Mouse (Mus musculus): ENCODE results near the gene Traf2.

Traf2 gene

DNA sequence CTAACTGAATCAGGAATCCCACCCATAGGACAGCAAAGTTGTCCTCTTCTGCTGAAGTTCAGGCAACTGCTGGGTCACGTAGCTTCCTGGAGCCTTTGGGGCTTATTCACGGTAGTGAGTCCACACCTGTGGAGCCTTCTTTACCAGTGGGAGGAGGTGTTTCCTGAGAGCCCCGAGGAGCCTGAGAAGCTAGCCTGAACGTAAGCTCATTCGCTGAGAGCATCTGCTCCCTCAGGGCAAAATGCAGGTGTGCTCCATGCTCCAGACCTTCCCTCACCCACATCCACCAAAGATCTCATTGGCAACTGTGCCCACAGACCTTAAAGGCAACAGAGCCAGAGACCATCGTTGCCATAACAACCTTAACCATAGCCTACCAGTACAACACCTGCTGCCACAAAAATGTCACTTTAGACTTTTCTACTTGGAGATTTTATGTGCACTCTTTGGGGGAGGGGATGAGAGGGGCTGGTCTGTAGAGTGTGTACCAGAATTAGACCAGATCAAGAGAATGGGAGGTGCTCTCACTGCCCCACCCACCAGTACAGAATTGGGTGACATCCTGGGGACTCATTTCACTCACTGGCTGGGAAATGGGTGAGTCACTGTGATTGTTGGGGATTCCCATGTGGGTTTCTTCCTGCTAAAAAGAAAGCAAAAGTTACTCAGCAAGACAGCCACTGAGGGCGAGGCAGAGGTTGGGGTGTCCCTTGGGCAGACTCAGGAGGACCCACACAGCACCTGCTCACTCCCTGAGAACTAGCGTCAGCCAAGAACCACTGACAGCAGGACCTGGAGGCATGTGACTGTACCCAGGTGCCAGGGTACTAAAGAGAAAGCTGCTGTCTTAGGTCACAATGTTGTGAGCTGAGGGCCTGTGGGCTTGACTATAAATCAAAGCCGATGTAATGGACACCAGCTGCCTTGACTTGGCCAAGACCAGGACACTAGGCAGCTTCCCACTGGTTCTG lies 2.6 kb upstream of the Traf2 start:
- DNase-seq (ENCODE audit: low read depth, low spot score): peak; percentile 46

DNA sequence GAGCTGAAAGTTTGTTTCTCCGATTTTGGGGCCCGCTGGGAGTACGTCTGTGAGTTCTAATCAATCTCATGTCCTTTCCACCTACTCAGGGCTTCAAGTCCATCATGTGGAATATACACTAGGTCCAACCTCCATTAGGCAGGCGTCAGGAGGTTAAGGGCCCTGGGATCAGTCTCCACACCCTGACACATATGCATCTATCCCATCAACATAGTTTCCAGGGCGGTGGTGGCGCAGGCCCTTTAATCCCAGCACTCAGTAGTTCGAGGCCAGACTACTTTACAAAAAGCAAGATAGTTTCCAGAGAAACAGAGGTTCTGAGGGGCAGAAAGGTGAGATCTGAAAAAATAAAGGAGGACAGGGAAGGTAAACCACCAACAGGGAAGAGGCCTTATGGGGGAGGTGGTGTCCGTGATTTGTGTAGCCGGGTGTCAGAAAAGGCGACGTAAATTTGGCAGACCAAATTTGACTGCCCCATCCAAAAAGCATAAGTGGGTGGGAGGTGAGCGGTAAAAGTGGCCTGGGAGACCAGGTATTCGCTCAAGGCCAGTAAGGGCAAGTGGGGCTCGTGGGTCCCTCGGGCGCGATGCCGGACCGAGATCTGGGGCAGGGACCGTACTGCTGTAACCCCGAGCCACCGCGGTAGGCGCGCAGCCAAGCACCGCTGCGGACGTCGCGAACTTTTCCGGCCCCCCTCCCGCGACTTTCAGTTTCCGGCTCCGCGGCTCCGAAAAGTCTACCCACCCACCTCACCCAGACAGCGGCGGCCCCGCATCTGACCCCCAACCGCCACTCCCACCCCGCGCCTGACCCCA lies 537 bp downstream of the Traf2 start:
- no peak for DNase-seq (ENCODE audit: low read depth, low spot score)

DNA sequence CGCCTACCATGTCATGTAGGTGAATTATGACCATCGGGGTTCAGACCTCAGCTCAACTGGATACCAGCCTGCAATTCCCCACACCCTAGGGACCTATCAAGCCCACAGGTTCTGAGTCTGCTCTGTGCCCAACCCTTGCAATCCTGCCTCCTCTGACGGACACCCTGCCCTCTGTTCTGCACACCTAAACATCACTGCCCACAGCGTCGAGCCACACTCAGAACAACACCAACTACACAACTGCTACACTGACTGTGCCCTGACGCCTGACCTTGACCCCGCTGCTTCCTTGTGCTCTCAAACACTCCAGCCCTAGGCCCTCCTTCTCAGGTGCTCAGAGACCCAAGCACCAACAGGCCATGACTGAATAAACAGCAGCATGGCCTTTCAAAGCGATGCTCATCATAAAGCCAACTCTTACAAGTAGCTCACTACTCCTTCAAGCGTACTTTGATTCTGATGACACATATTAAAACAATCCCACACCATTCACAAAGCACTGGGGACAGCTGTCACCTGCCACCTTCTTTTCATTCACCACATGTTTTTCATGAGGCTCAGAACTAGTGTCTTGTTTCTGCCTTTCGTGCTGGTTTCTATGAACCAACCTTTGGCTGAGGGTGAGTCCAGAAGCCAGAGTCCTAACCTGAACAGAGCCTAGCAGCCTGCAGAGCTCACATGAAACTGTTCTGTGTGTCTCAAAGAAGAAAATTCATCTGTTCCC lies 4.9 kb downstream of the Traf2 start:
- DNase-seq (ENCODE audit: low read depth, low spot score): no peak

DNA sequence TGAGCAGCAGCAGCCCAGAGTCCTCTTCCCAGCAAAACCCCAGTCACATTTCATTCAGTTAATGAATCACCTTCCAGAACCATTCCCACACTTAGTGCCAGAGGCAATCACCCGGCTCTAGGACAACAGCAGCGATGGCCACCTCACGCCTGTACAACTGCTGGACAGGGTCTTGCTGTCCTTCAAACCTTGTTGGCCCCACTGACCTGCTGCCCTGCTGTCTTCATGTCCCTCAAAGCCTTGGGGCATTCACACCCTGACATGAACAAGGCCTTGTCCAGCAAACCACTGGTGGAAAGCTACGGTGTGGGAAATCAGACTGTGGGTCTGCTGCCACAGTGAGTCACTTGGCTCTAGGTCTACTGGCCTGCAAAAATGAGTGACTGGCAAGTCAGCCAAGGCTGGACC lies 6.2 kb downstream of the Traf2 start:
- DNase-seq (ENCODE audit: low read depth, low spot score): no peak

DNA sequence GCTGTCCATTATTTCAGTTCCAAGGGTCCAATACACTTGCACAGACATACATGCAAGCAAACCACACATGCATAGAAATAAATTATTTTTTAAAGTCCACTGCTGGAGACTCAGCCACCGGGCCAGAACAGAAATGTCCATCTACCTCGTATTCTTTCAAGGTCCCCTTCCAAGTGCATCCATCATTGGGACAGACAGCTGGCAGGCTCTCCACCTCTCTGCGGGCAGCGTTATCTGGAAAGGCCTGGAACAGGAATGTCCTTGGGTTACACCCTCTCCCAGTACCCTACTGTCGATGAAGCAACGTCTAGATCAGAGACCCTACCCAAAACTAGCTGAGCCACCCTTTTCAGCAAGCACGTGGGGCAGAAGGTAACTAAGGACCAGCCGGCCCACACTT lies 10.2 kb downstream of the Traf2 start:
- no peak for DNase-seq (ENCODE audit: low read depth, low spot score)

DNA sequence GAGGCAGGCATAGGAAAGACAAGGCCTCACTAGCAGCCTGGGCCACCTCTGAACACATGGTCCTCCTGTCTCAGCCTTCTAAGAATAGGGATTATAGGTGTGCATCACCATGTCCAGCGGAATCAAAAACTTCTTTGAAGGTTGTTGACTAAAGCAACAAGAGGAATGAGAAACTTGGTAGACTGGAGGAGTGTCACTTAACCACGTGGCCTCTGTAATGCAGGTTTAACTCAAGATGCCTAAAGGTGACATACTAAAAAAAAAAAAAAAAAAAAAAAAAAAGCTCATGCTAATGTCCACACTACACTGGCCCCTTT lies 11.9 kb downstream of the Traf2 start:
- DNase-seq (ENCODE audit: low read depth, low spot score): no peak

DNA sequence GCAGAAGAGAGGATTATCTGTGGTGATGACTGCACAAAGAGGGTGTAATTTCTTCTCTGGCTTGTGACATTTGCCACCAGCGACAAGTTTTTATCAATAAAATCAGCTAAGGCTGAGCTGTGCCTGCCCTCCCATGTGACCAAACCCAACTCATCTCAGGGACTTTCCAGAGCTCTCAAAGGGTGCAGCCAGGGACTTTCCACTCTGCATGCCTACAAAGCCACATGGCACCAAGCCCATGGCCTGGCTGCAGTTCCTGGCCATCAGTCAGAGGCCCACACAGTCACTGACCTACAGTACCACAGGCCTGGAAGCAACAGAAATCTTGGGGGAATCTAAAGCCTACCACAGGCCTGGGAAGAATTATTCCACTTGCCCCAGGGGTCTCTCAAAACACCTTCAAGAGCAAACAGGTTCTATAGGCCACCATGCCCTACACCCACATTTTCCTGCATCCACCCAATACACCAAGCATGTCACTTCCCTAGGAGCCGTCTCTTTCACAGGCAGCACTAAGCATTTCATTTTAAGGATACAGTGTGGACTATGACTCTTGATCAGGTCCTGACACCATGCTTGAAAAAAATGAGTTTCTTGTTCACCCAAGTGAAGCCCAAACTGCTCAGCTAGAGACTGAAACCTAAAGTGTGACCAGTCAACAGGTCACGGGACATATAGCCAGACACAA lies 12.4 kb downstream of the Traf2 start:
- DNase-seq (ENCODE audit: low read depth, low spot score): peak; percentile 92

DNA sequence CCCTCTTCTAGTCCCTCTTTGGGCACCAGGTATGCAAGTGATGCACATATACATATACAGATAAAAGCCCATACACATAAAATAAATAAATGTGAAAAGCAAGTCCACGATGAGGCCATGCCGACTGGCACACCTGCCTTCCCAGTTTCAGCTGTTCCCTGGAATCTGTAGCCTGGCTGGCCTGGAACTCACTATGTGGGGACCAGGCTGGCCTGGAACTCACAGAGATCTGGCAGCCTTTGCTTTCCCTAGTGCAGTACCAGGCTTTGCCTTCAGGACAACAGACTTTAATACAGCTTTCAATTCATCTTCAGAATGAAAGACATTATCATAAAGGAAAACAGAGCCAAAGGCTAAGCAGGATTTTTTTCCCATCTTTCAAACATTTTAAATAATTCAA lies 13.0 kb downstream of the Traf2 start:
- DNase-seq (ENCODE audit: low read depth, low spot score): no peak

DNA sequence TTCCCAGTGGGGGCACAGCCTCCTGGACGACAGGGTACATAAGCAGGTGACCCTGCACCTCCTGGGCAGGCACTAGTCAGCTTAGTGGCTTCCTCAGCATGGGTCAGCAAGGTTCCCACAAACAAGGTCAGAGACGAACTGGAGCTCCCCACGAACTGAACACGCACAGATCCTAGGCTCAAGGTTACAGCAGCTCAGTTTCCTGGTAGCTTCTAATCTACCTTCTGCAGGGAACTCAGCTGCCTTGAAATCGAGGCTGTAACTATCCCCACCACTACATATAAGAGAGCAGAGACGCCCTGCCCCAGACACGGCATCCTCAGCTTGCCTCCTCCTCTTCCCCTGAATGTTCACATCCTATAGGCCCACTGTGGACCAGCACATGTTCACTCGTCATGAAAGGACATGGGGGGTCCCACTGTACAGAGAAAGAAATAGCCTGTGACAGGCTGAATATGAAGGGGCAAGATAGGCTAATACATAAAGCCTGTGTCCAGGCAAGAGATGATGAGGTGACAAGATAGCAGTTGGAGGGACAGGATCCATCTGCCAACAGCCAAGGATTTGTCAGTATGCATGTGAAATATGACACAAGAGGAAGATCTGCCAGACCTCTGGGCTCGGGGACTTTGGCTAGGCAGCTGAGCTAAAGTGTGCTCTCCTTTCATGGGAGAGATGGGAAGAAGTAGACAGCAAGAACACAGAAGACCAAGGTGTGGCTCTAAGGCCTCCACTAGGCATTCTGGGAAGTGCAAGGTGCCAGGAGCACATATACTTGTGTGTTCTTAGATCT lies 20.0 kb downstream of the Traf2 start:
- no peak for DNase-seq (ENCODE audit: low read depth, low spot score)

DNA sequence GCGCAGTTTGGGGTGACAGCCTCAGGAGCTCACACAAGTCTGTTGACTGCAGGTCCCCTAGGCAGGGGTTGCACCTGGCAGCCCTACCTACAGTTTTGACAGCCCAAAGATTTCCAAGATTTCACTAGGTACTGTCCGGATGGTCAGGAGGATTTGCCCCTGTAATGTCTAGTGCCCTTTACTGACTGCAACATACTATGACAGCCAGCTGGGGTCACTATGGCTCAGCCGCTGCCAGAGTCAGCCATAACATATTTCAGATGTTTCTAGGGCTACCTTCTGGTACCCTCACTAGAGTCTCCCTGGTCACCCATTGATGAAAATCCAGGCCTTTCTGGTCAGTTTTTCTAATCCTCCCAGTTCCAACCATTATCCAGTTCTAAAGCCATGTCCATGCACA lies 36.8 kb downstream of the Traf2 start:
- no peak for DNase-seq (ENCODE audit: low read depth, low spot score)

DNA sequence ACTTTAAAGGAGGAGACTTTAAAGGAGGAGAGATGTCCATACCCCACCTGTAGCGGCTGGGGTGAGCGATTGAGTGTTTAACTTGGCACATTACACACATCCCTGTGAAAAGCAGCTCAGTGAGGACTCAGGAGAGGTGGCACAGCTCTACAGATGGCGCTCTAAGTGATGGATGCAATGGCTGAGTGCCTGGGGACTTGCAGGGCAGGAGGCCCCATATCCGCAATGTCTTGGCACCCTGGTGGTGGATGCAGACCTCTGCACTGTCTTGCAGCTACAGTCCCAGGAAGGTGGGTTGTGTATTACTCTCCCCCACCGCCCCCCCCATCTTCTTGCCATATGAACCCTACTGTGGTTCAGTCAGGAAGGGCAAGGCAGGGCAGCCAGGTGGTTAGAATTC lies 39.8 kb downstream of the Traf2 start:
- peak; percentile 47 for DNase-seq (ENCODE audit: low read depth, low spot score)

DNA sequence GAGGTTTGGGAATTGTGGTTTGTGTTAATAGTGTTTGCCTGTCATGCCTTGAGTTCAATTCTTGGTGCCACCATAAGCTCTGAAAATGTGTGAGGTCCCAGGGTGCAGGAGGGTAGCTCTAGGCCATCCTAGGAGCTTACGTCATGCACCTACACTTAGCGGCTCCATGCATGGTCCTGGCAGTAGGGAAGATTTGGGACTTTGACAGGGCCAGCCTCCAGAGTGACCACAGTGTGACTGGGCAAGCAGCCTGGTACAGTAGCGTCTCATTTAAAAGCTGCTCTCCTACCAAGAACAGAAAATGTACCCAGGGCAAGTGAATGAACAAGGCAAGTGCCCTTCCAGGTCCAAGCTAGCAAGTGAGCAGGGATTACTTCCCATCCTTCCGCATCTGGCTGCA lies 40.9 kb downstream of the Traf2 start:
- DNase-seq (ENCODE audit: low read depth, low spot score): no peak

DNA sequence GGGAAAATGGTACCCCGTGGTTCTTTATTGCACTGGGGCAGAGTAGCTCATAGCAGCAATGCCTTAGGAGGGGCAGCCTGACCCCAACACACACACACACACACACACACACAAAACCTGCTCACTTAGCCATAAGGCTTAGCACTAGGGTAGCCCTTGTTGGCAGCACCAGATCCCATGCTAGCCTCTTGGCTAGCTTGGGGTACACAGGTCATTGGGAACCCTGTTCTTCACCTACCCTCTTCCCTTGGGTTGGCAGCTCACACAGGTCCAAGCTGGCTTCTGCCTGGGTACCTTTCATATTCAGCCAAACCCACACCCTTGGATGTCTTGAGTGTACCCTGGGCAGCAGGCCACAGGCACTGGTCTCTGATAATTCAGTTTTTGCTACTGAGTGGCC lies 41.7 kb downstream of the Traf2 start:
- no peak for DNase-seq (ENCODE audit: low read depth, low spot score)

DNA sequence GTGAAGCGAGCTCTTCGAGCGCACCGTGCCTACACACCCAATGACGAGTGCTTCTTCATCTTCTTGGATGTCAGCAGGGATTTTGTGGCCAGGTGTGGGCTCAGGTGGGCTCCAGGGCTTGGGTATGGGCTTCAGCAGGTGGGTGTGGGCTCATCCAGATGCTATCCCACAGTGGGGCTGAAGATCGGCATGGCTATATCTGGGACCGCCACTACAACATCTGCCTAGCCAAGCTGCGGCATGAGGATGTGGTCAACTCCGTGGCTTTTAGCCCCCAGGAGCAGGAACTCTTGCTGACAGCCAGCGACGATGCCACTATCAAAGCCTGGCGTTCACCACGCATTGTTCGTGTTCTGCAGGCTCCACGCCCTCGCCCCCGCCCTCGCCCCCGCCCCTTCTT lies 42.2 kb downstream of the Traf2 start:
- no peak for DNase-seq (ENCODE audit: low read depth, low spot score)

DNA sequence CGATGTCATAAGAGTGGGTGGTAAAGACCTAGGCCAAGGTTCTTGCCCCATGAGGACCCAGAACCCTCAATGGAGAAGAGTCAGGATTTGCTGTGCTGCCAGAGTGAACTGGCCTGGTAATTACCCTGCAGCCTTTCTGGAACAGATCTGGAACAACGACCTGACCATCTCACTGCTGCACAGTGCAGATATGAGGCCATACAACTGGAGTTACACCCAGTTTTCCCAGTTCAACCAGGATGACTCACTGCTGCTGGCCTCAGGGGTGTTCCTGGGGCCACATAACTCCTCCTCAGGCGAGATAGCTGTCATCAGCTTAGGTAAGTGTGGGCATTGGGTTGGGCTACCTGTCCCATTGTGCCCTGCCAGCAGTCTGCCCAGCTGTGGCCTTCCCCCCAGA lies 44.0 kb downstream of the Traf2 start:
- no peak for DNase-seq (ENCODE audit: low read depth, low spot score)

DNA sequence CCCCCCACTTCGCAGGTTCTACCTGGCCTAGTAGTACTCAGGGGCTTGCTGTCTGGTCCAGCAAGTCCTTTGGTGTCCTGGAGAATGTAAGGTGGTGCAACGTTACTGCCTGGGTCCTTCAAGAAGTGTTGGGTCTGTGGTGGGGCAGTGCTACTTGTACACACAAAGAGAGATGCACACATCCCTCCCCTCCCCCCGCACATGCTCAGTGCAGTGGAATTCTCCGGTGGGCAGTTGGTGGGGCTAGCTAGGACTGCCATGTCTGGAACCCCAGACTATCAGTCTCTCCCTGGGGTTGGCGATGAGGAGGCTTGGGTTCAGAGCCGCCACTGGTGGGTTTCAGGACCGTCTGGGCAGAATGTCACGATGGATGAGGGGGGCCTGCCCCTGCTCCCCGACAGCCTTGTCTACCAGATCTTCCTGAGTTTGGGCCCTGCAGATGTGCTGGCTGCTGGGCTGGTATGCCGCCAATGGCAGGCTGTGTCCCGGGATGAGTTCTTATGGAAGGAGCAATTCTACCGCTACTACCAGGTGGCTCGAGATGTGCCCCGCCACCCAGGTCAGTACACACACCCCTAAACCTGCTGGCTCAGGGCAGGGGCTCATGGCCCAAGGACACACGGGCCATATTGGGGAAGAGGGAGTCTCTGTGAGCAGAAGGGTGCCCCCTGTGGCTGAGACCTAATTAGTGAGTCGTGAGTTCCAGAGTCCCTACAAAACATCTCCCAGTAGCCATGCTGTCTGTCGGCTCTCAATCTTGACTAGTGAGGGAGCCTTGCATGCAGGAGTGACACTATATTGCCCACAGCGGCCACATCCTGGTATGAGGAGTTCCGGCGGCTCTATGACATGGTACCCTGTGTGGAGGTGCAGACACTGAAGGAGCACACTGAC lies 44.9 kb downstream of the Traf2 start, which contains the start of gene C8g:
Gene C8g (minus strand): TSS at position 127 of the 894 bp plus-strand sequence.
- DNase-seq (ENCODE audit: low read depth, low spot score): no peak

DNA sequence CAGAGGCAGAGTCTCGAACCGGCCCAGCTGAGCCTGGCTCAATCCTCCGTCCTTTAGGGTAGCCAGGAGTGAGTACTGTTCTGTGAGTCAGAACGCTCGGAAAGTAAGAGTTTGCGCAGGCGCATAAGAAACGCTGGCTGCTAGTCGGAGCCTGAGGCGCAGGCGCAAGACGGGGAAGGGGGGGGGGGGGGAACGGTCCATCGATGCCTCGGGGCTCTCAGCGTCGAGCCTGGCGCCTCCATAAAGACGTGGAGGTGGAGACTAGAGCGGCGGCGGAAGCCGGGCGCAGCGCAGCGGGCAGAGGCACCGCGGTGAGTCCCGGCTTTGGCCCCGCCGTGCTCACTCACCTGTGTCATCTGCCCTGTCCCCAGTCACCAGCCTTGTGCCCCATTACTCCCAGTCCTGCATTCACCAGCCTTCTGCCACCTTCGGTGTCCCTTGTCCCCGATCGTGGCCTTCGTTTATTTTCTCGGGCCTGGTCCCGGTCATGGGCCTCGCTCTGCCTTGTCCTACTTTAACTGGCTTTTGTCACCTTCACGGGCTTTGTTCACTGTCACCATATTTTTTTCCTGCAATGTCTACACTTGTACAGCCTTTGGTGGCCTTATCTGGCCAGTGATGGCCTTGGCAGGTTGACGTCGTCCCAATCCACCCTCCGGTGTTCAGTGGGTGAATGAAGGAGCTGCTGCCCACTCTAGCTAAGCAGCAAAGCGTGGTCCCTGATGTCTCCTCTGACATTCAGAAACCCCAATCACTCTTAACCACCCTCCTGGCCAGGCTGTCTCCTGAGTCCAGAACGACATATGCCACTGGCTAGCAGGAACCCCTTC lies 45.9 kb downstream of the Traf2 start, which contains the start of gene Fbxw5:
Gene Fbxw5 (plus strand): TSS at position 175 of the 830 bp plus-strand sequence.
- peak; percentile 98 for DNase-seq (ENCODE audit: low read depth, low spot score)

DNA sequence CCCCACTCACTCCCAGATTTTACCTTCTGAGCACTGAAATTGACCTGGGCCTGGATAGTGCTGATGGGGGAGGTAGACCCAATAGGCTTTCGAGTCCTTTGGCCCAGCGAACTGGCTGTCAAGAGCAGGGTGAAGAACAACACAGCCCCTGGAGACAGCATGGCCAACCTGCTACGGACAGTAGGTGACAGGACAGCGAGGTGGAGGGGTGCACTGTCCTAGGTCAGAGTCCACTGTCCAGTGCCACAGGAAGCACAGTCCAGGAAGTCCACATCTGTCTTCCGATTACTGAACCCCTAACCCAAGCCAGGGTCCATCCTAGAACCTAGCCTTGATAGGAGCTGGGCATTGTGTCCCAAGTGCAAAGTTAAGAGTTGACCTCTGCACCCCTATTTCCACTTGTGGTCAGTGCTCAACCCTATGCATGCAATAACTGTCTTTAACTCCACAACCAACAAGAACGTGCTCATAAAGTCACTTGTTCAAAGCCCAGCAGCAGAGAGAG lies 46.6 kb downstream of the Traf2 start:
- no peak for DNase-seq (ENCODE audit: low read depth, low spot score)
